Mouse (Mus musculus): ENCODE measurements around the gene Gm11238. TPM values are rescaled to one million over a fixed set of nuclear protein-coding genes. Genes with fewer than 3 reads are reported as not detected.
"Not testable (repeated sequence)": the region's sequence is repeated elsewhere in the genome, so short reads cannot be mapped to it uniquely, and the experiment has no call there.

Gene Gm11238
- total RNA-seq (2021) = not detected in 2 replicates
- long read RNA-seq, experiment 1 = 0 reads
- long read RNA-seq, experiment 2 = 0 reads

GRCm38 (mm10) chr4:73607581-73607980, at the start of gene Gm11238:
TSS of gene Gm11238 (plus strand) at chr4:73607881.
- not testable (repeated sequence) for DNase-seq

- DNase-seq = peak; percentile 11
These were observed 8.4 kb upstream of the Gm11238 start for GRCm38 (mm10) chr4:73599248-73599647.

- DNase-seq = not testable (repeated sequence)
These were observed 15.0 kb downstream of the Gm11238 start, which contains the start of gene Gm11237 for GRCm38 (mm10) chr4:73622684-73623083. TSS of gene Gm11237 (plus strand) at chr4:73622984.

DNA sequence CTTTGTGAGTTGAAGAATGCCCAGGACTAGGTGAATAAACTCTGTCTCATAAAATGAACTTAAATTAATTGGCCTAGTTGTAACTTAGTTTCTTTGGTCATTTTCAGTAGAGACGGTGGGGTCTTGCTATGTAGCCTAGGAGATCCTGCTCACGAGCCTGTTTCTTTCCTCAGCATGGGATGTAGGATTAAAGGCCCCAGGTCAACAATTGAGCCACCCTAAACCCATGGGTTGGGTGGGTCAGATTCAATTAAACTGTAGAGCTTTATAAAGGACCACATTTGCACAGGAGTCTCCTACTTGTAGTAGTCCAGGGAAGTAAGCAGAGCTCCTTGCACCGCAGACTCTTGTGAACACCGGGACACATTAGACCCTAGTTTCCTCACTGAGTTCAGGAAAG, 30.1 kb downstream of the Gm11238 start, which contains the start of gene Gm11236:
Gene Gm11236 (plus strand): TSS at position 301 of the 400 bp plus-strand sequence.
- DNase-seq = not testable (repeated sequence)

DNA sequence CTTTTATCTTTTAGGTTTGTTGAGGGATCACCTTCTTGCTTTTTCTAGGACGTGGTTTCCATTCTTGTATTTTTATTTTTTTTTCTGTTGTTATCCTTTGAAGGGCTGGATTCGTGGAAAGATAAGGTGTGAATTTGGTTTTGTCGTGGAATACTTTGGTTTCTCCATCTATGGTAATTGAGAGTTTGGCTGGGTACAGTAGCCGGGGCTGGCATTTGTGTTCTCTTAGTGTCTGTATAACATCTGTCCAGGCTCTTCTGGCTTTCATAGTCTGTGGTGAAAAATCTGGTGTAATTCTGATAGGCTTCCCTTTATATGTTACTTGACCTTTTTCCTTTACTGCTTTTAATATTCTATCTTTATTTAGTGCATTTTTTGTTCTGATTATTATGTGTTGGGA, 54.2 kb downstream of the Gm11238 start:
- not testable (repeated sequence) for DNase-seq

GRCm38 (mm10) chr4:73668054-73668453, 60.4 kb downstream of the Gm11238 start, which contains the start of gene Gm11239:
TSS of gene Gm11239 (plus strand) at chr4:73668354.
- not testable (repeated sequence) for DNase-seq

- DNase-seq = not testable (repeated sequence)
These were observed 75.5 kb downstream of the Gm11238 start, which contains the start of gene Gm428 for GRCm38 (mm10) chr4:73683216-73683615. TSS of gene Gm428 (plus strand) at chr4:73683516.

Other genes starting within 250 kb of the Gm11238 start
- gene Gm11487, start 202.8 kb upstream of the Gm11238 start, total RNA-seq (2021) = not detected in 2 replicates
- gene Gm11237, start 15.1 kb downstream of the Gm11238 start, total RNA-seq (2021) = not detected in 2 replicates
- gene Gm11236, start 30.2 kb downstream of the Gm11238 start, total RNA-seq (2021) = not detected in 2 replicates
- gene Gm11239, start 60.5 kb downstream of the Gm11238 start, total RNA-seq (2021) = not detected in 2 replicates
- gene Gm428, start 75.6 kb downstream of the Gm11238 start, total RNA-seq (2021) = not detected in 2 replicates
- 0.19 and 0.26 TPM in 2 replicates for gene Rasef, start 183.1 kb downstream of the Gm11238 start, total RNA-seq (2021)

Measured in adrenal gland, postnatal 14 days (tissue).